Mouse (Mus musculus) sigmoid colon, adult 10 weeks (tissue): ENCODE data around the gene 4933415A04Rik. TPM values are rescaled to one million over a fixed set of nuclear protein-coding genes. Genes with fewer than 3 reads are reported as not detected.

Experiments
- polyA plus RNA-seq: library from polyadenylated mRNA; stranded (reverse); fragments of 350-450 nt; fragmentation: Illumina TruSeq; extraction: RNeasy Lipid Tissue Mini Kit (QIAGEN cat#74804); gene quantifications from one replicate; pipeline ENCODE4 v1.2.3, GENCODE M21; 2014; ENCODE audit warnings: low read depth, low replicate concordance

4933415A04Rik gene
- polyA plus RNA-seq, result 0.28 TPM

GRCm38 (mm10) chr11:43586324-43587090 lies at the start of gene 4933415A04Rik:
4933415A04Rik (plus strand) TSS chr11:43587040.

DNA sequence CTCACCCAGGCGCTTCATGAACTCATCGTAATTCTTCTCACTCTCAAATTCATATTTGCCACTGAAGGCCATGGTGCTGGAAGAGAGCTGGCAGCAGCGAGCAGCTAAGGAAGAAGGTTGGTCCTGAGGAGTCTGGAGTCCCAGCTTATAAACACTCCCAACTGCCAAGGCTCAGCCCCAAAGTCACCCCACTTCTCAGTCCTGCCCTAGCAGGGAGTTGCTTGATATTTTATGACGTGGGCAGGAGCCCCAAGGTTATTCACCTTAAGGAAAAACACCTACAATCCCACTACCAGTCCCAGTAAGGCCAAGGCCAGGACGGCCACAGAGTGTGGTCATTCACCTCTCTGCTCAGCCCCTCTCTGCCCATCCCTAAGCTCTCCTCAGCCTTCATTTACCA lies 14.6 kb downstream of the 4933415A04Rik start, which contains the start of gene Fabp6:
TSS of gene Fabp6 (minus strand) at position 101 of the 400 bp plus-strand sequence.

Other genes with a start within 250 kb of the 4933415A04Rik start
- 41.1 TPM for gene Pttg1, start 160.8 kb upstream of the 4933415A04Rik start, polyA plus RNA-seq
- 119 TPM for gene Slu7, start 153.3 kb upstream of the 4933415A04Rik start, polyA plus RNA-seq
- gene C1qtnf2, start 112.8 kb upstream of the 4933415A04Rik start, polyA plus RNA-seq, result not detected
- gene Ccnjl, start 58.3 kb upstream of the 4933415A04Rik start, polyA plus RNA-seq, result 2.2 TPM
- 1.8 TPM for gene Fabp6, start 14.5 kb downstream of the 4933415A04Rik start, polyA plus RNA-seq
- gene Pwwp2a, start 95.0 kb downstream of the 4933415A04Rik start, polyA plus RNA-seq, result 67.2 TPM
- gene Ttc1, start 161.0 kb downstream of the 4933415A04Rik start, polyA plus RNA-seq, result 62.1 TPM